Mouse (Mus musculus): ENCODE results near the gene Rgma.
A peak's percentile ranks its signal among the peaks of the same experiment; 100 is the strongest.

Gene Rgma

DNA sequence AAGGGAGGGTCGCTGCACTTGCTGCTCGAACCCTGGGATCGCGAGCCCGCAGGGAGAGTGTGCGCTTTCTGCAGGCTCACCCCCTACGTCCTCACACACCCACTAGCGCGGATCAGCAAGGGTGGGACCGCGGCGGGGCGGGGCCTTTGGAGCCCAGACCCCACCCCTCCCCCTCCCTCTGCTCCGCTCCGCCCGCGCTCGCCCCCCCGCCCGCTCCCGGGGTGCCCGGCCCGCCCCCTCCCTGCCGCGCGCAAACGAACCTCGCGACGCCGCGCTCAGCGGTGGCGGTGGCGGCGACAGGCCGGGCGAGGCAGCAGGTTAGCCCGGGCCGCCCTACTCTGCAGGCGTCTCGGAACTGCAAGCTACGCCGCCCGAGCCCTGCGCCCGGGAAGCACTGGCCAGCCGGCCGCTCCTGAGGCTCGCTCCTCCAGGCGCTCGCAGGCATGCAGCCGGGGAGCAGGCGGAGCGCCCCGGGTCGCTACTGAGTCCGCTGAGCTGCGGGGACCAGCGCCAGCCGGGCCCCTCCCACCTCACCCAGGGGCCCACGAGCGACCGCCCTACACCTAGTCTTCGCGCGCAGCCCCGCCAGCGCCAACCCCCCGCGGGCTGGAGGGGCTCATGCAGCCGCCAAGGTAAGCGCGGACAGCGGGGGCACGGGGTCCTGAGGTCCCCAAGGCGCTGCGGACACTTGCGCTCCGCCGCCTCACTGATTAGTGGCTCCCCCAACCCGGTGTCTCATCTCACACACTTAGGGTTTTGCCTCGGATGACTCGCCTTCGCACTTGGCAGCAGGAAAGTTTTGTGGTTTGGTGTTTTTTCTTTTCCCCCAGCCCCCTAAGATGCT lies at the start of gene Rgma:
Rgma (plus strand) TSS at position 253 of the 844 bp plus-strand sequence.
- DNase-seq (ENCODE audit: low spot score in 2 of 2): peak in 1 of 2 experiments; percentile 44

DNA sequence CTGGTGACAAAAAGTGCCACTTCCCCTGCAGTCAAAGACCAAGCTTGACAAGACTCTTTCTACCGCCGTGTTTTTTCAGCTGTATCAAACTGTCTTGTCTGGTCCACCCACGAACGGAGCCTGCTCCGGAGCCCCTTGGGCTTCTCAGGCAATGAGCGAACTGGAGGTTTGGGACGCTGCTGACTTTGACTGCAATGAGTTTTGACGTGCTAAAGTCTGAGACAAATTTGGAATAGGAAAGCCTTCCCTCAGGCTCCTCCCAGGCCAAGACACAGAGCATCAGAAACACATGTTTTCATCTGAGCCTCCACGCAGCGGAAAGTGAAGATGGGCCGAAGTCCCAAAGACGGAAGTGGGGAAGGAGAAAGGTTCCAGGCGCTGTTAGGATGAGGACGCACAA lies 49.1 kb upstream of the Rgma start:
- DNase-seq (ENCODE audit: low spot score in 2 of 2): no peak

DNA sequence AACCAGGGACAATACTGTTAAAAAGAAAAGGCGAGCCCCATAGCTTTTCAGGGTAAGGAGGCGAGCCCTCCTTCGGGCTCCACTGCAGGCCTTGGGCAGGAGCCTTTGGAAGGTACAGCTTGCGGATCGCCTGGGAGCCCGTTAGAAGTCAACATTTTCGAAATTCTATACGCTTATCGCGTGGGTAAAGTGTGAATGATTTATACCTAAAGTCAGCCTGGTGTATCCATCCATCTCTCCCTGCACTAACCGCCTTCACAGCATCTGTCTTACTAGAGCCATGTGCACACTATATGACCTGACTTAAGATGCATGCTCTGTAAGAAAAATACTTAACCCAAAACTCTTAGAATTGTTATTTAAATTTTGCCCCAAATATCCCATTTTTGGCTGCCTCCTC lies 48.6 kb upstream of the Rgma start:
- DNase-seq (ENCODE audit: low spot score in 2 of 2): no peak

DNA sequence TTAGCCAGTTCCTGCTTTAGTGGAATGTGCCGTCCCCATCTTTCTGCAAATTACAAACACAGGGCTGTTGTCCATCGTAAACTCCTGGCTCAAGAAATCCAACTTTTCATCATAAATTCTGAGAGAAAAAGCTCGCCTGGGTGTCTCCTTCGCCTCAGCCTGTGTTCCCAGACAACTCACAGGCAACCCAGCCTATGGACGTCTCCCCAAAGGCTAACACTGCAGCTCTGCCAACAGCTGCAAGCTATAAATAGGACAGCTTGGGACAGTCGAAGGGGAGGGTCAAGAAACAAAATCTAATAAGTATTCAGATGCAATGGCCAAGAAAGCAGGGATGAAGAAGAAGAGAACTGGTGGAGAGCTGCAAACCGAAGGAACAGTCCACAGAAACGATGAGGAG lies 48.1 kb upstream of the Rgma start:
- DNase-seq (ENCODE audit: low spot score in 2 of 2): no peak

DNA sequence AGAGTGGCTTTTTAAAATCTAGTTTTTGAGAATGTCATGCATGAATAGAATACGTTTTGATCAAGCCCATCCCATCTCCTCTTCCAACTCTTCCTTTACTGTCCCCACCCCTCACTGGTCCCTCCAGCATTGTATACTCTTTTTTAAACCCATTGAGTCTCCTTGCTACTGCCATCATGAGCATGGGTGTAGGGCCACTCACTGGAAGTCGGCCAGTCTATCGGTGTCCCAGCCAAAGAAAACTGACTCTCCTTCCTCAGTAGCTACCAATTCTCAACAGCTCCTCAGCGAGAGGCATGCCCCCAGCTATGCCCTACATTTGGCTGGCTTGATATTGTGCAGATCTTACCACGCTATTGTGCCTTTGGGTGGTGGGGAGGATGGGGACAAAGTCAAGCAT lies 47.7 kb upstream of the Rgma start:
- no peak for DNase-seq (ENCODE audit: low spot score in 2 of 2)

DNA sequence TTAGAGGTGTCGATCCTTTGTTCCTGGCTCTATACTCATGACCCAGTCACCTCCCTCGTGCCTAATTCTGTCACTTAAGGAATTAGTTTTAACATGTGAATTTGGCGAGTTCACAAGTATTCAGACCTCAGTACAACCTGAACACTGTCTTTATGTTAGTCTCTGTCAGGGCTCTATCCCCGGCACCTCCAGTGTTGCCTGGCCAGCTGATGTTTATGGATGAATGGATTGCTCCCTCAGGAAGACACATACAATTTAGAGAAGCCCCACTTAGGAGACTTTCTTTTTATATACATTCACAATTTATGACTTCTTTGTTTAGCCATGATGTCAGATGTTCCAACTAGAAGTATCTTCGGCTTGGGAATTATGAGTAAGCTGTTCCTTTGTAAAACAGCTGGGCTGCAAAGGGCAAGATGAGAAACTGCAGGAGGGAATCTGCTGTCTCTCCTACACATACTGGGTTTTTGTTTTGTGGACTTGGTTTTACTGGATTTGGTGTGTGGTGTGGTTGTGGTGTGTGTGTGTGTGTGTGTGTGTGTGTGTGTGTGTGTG lies 46.6 kb upstream of the Rgma start:
- DNase-seq (ENCODE audit: low spot score in 2 of 2): no peak

DNA sequence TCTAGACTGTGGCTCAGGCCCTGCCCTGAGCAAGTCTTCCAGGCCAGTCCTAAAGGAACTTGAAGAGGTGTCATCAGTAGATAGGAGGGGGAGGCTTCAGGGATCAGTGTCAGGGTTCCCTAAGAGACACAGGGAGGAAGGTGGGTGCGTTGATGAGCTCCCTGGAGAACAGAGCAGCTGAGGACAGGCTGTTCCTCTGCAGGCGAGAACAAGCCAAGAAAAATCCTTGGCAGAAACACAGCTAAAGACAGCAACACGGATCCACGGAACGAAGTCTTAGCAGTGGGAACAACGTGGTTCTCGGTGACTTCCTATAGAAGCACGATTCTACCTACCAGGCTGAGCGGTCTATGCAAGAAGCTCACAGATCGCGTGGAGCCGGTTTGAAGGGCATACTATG lies 44.6 kb upstream of the Rgma start:
- peak; percentile 43 to 46 for DNase-seq (ENCODE audit: low spot score in 2 of 2)

DNA sequence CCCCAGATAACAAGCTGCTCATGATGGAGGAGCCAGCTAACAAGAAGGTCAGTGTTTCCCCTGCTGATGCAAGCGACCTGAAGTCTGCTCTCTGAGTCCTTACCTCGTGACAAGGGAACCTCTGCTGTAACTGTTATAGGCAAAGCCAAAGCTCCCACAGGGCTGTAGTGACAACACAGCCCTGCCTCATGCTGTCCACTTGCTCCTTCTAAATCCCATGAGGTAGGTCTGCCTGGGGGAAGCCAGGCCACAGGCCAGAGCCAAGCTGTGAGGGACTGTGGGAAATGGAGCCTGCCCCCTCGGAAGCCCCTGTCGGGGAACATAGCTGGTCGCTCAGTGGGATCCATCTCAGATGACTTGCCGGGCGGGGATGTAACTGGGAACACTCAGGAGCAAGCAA lies 43.7 kb upstream of the Rgma start:
- DNase-seq (ENCODE audit: low spot score in 2 of 2): no peak

DNA sequence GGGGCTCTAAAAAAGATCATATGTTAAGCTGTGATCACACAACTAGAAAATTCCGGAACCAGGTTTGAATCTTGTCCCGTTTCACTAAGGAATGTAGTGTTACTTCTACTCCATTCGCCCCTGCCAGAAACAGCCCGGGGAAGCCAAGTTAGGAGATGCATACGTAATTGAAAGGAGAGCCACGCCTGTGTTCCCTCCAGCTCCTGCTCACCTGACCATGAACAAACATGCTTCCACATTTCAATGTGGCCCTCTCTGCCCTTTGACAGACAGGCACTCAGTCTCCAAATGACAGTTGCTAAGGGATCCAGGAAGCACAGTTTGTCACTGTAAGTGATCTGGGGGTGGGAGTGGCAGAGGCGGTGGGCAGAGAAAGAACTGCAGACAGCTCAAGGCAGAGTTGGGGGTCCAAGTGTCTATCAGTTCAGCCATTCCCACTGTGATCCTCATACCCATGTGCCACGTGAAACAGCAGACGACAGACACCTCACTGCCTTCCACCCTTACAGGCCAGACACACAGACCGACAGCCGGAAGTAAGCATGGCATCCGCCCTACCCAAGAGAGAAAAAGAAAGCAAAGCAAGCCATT lies 41.8 kb upstream of the Rgma start:
- DNase-seq (ENCODE audit: low spot score in 2 of 2): no peak

DNA sequence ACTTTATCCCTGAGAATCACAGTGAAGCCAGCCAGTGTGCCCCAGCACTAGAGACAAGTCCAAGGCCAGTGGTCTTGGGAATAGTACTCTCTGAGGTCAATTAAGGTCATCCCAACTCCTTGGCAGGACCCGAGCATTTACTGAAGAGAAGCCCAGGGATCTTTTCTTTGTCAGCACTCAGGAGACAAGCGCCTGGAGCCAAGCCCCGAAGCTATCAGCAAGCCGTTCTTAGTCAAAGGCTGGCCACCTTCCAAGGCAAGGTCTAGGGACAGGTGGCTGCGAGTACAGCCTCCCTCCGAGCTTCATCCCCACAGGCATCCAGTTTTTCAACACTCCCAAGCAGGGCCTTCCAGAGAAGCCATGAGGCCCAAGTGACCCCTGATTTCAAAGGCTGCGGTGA lies 40.4 kb upstream of the Rgma start:
- no peak for DNase-seq (ENCODE audit: low spot score in 2 of 2)

DNA sequence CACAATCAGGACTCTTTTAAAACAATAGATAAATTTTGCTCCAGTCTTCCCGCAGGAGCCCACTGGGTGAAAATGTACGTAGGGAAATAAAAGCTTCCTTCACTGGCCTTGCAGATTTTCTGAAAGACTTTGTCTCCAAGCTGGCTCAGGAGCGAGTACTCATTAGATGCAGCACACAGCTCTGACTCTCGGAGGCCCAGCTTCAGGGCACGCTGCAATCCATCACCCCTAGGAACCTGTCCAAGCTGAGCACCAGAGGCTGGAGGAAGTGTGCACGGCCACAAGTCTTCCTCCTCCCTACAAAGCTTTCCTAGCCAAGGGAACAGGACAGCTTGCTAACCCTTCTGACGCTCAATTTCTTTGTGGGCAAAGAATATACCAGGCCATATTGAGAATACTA lies 38.9 kb upstream of the Rgma start:
- DNase-seq (ENCODE audit: low spot score in 2 of 2): no peak

DNA sequence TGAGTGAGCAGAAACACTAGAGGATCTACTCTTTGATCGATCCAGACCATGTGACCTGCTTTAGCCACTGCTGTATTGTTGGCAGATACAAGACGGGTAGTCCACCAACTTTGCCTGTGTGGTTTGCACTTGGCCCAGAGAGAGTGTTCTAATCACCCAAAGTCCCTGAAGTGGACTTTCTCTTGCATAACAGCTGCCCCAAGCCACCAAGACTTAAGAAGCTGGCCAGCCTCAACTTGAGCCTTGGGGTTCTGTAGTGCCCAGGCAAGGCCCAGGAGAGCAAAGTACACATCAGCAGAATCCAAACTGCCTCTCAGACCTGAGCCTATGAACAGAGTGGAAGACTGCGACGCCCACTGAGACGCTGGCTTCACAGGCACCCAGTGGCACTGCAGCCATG lies 37.0 kb upstream of the Rgma start:
- DNase-seq (ENCODE audit: low spot score in 2 of 2): no peak

DNA sequence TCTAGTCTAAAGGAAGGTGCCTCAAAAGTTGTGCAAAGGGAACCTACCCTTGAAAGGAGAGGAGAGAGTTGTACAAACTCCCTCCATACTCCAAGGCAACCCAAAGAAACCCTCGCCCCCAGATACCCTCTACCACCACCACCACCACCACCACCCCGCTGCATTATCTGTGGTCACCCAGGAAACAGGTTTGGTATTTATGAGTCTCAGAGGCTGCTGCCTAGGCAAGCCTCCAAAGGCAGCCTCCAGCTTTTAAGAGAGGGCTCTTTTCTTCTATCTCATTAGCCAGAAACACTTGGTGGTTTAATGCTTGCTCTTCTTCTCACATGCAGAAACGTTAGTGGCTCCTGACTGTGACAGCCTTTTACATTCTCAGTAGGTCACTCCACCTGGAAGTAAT lies 31.5 kb upstream of the Rgma start:
- no peak for DNase-seq (ENCODE audit: low spot score in 2 of 2)

DNA sequence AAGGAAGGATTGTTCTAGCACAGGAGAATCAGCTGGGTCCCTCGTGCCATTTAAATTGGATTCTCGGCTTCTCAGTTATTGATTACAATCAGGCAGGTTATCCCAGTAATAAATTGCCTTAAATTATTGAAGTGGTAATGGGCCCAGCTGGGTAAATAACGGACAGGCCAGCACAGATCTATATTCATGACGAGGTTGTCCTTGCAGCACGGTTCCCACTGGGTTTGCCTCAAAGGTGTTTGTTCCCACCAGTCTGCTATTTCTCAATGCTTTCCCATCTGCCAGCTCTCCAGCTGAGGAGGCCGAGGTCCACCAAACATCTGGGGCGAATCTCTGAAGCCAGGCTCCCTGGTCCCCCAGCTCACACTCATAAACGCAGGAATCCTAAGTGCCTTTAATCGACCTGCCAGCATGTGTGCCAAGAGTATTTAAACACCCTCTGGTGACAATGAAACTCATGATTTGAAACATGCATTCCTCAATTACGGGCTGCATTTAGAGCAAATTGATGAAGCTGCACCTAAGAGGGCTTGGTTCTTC lies 26.7 kb upstream of the Rgma start:
- DNase-seq (ENCODE audit: low spot score in 2 of 2): no peak

DNA sequence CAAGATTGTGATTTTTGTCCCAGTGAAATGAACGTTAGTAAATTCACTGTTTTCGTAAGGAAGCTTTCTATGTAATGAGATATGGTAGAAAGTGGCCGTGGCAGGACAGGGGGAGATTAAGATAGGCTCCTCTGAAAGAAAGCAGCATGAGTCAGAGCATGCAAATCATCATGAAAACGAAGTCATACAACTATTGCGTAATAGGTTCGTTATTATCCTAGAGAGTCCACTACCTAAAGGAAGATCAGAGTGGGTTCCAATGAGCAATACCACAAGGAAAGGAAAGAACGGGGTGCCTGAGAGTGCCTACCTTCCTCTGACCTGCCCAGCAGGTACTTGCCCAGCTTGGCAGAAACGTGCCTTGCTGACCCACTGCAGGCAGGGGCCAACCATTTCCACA lies 26.2 kb upstream of the Rgma start:
- no peak for DNase-seq (ENCODE audit: low spot score in 2 of 2)

DNA sequence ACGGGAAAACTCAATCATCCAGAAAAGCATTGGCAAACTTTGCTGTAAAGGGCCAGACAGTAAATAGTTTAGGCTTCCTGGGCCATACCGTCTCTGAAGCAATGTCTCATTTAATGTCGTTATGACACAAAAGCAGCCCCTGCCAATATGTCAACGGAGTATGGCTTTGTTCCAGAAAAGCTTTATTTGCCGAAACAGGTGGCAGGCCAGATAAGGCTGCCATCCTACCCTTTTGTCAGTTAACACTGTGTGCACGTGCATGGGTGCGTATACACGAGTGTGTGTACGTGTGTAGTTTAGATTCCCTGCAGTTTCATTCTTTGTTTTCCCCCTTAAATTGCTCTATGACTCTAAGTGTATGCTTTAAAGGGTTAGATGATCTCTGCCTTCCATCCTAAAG lies 20.1 kb upstream of the Rgma start:
- no peak for DNase-seq (ENCODE audit: low spot score in 2 of 2)

DNA sequence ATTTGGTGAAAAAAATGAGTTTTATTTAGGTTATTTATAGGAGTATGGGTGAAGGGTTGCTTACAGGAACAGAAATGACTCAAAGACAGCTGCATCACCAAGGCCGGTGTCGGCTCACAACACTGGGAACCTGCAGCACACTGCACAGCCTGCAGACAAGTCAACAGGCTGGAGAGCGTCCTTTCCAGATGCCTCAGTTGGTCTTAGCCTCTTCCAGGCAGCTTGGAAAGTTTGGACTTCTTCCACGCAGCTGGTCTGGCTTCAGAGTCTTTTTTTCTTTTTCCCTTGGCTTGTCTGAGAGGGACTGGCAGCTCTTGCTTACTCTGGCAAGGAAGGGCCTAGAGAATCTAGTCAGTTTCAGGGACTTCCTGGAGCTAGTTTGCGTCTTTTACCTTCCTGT lies 18.4 kb upstream of the Rgma start:
- no peak for DNase-seq (ENCODE audit: low spot score in 2 of 2)

DNA sequence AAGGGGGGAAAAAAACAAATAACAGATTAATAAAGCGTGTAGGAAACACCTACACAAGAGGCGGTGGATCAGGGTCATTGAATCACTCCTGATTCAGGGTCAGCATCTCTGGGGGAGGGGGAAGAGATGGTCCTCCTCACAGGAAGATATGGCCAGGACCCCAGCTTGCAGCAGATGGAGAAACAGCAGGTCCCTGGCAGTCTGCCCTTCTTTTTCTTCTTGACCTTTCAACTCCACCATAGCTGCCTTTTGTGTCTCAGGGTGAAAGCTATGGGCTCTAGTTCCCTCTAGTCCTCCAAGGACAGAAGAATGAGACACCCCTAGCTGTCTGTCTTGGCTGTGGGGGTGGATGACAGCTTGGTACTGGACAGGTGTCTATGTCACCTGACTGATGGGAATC lies 17.7 kb upstream of the Rgma start:
- no peak for DNase-seq (ENCODE audit: low spot score in 2 of 2)

DNA sequence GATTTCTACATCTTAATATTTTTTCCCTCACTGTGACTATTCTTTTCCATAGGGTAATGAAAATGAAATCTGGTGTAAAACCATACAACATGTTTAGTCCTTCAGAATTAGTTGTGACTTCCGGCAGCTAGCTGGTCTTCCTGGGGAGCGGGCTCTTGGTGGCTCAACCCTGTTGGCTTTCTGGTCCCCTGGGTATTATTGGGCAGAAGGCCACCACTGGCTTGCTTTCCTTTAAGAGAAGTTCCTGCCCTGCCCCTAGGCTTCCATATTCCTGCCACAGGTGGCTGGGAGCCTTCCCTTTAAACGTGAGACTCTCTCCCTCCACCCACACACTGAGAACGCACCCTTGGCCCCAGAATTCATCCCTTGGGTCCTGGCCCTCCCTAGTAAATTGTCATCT lies 9.8 kb upstream of the Rgma start:
- no peak for DNase-seq (ENCODE audit: low spot score in 2 of 2)

DNA sequence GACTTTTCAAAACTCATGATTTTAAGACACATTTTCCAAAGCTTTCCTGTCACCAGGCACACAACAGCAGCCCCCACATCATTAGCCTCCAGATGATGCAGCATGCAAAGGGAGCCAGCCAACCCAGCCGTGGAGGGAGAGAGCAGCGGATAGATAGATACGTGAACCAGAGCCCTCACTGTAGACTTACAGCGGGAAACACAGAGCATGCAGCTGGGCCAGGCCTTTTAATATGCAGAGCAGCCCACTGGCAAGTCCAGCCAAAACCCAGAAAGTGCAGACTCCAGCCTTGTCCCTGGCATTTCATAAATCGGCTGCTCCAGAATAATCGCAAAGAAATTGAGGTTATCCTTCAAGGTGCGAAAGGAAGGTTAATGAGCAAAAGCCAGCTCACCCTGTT lies 9.3 kb upstream of the Rgma start:
- no peak for DNase-seq (ENCODE audit: low spot score in 2 of 2)

DNA sequence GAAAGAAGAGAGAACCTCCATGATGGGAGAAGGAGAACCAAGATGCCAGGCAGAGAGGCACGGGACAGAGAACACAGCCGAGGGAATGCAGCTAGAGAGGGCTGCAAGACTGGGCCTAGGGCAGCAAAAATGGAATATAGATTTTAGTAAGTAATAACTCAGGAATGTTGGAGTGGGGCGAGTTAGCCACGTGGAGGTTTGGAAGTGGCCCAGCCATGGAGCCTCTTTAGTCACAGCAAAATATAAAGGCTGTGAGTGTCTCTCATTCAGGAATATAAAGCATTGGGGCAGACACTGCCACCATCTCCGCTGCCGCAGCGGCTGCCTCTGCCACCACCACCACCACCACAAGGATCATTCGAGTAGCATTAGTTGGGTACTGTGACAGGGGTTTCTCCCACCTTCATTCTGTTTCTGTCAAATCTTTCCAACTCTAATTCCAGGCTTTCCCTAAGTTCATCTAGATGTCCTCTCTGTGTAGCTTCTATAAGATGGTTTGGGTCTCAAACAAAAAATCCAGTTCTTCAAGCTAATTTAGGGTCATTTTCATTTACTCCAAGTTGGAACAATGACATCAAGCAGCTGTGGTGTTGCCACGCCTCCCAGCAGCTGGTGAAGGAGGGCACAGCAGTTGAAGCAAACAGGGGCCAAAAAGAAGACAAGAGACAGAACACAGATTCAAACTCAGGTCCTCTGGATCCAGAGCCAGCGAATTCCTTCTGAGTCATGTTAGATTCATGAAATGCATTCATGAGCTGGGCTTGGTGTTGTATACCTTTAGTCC lies 7.4 kb upstream of the Rgma start:
- DNase-seq (ENCODE audit: low spot score in 2 of 2): no peak

DNA sequence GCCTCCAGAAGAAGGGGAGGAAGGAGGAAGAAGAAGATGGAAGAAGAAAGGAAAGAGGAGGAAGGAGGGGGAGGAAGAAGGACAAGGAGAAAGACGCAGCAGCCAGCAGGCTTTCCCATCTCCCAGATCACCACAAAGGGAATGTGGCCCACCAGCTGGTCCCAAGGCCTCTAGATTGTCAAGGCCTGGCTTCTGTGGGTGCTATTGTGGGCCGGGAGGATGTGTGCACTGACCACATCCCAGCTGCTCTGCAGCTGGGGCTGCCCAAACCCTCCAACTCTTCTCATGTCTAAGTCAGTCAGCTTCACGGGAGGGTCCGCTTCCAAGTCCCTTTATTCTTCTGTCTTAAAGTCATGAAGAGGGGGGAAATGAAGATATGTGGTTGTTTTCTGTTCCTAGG lies 5.3 kb upstream of the Rgma start:
- no peak for DNase-seq (ENCODE audit: low spot score in 2 of 2)

All from frontal cortex, postnatal 14 days (tissue).